Mouse (Mus musculus): ENCODE data around the gene App.

DNA sequence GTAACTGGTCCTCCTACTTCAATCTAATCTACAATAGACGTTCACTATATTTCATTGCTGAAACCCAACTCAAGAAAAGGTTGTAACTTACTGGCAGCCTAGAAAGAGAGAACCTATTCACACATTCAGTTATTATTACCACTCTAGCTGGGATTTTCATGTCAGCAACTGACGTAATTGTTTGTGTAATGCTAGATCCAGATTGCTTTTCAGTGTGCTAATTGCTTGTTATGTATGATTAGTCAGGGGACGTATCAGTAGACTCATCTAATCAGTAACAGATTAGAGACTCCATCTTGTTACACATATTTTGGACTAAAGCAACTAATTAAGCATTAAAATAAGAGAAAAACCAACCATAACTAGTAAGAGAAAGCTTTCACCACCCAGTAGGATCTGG is 30.4 kb downstream of the App start:
- TF ChIP-seq GATA1 (IDR thresholded peaks at IDR 0.05; ENCODE audit: borderline replicate concordance, low read length): no peak
- no peak for TF ChIP-seq FLI1 (IDR thresholded peaks at IDR 0.05; ENCODE audit: low read length)

Data from megakaryocyte, embryonic 14.5 days (primary cell).